Mouse (Mus musculus) ES-E14 (cell line): ENCODE measurements at regions not wholly inside any gene's neighbourhood (a gene's known extent, or its start where the extent isn't known, plus 50 kb on each side); places are given as distances from the start of the nearest gene placed in this dataset.

Experiments
- DNase-seq: peaks from one replicate; pipeline ENCODE4 v3.0.0-alpha.2; 2013; ENCODE audit warnings: low read depth, low spot score
- H3K27ac ChIP-seq: 2 replicates; pipeline ENCODE4 v1.5.1; 2012; ENCODE audit warnings: low read depth, mild to moderate bottlenecking, low read length, moderate library complexity, mixed read lengths; ENCODE audit not compliant: poor library complexity, insufficient read depth, severe bottlenecking
- H3K36me3 ChIP-seq: 2 replicates; pipeline ENCODE4 v1.6.1; 2012; ENCODE audit warnings: mild to moderate bottlenecking, low read length, moderate library complexity, mixed read lengths; ENCODE audit not compliant: control insufficient read depth, poor library complexity, insufficient read depth, severe bottlenecking
- H3K4me1 ChIP-seq, 2 experiments: fragments of 150-350 bp in 1 of 2; sonication (generic) in 1 of 2; 2 replicates each; pipeline ENCODE4 v1.6.1; 2012; ENCODE audit warnings: low read length in 2 of 2, mild to moderate bottlenecking in 1 of 2, mixed read lengths in 1 of 2; ENCODE audit not compliant: control insufficient read depth in 2 of 2, insufficient read depth in 2 of 2, poor library complexity in 1 of 2
- H3K4me3 ChIP-seq, 2 experiments: fragments of 150-350 bp in 1 of 2; sonication (generic) in 1 of 2; 2 replicates each; pipeline ENCODE4 v1.5.1; 2012; ENCODE audit warnings: low read length in 2 of 2, low read depth in 1 of 2, mild to moderate bottlenecking in 1 of 2, mixed read lengths in 1 of 2; ENCODE audit not compliant: insufficient read depth in 1 of 2, poor library complexity in 1 of 2, severe bottlenecking in 1 of 2
- H3K9ac ChIP-seq: 2 replicates; pipeline ENCODE4 v1.6.1; 2012; ENCODE audit warnings: low read depth, mild to moderate bottlenecking, low read length, mixed read lengths; ENCODE audit not compliant: poor library complexity, insufficient read depth, severe bottlenecking
- H3K9me3 ChIP-seq: fragments of 150-350 bp; sonication (generic); 2 replicates; pipeline ENCODE4 v1.6.1; 2012; ENCODE audit warnings: low read depth, mild to moderate bottlenecking, low read length; ENCODE audit not compliant: control insufficient read depth, insufficient read depth
- CHD2 ChIP-seq: IDR thresholded peaks from 2 replicates; pipeline ENCODE4 v1.6.1; 2014; ENCODE audit warnings: mild to moderate bottlenecking, low read depth, low read length, inconsistent platforms
- HCFC1 ChIP-seq: IDR thresholded peaks from 2 replicates; pipeline ENCODE4 v1.6.1; 2012; ENCODE audit warnings: low read length, inconsistent platforms, borderline replicate concordance; ENCODE audit not compliant: insufficient read depth
- MAFK ChIP-seq: IDR thresholded peaks from 2 replicates; pipeline ENCODE4 v1.6.1; 2014; ENCODE audit warnings: mild to moderate bottlenecking, low read depth, low read length, inconsistent platforms; ENCODE audit not compliant: insufficient read depth
- ZC3H11A ChIP-seq: IDR thresholded peaks from 2 replicates; pipeline ENCODE4 v1.6.1; 2012; ENCODE audit warnings: low read depth, mild to moderate bottlenecking, inconsistent platforms, low read length, borderline replicate concordance
- ZNF384 ChIP-seq: IDR thresholded peaks from 2 replicates; pipeline ENCODE4 v1.6.1; 2012; ENCODE audit warnings: low read depth, low read length, inconsistent platforms
- in situ Hi-C, 2 experiments: fragments of 600-800 bp; cut with MboI; formaldehyde crosslinking; loops; one replicate each; pipeline ENCODE4 v1.15.1; 2025; ENCODE audit warnings: low sequenced_read_pairs in 2 of 2, inconsistent platforms in 1 of 2; ENCODE audit not compliant: unreplicated experiment in 2 of 2

DNA sequence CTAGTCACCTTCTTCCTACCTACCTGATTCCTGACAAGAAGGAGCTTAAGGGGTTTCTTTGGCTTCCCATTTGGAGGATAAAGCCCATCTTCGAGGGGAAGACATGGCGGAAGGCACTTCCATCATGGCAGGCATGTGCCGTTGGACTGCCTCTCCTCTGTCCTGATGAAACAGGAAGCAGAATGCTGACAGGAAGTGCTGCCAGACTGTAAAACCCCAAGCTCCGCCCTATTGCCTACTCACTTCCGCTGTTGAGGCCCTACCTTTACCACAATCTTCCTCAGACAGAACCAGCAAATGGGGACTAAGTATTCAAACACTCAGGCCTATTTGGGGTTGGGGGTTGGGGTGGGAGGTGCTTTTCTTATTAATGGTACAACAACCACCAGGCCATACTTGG, 104.1 kb downstream of the Mex3b start:
- Histone ChIP-seq H3K27ac (no peak overlapping the region), H3K36me3 (no peaks in the 10 kb centered on the region), H3K9ac (no peak overlapping the region), H3K4me1 (no peaks in the 10 kb centered on the region), H3K4me3 (no peak overlapping the region), H3K9me3 (no peaks in the 10 kb centered on the region)
- no peak for DNase-seq
- in situ Hi-C loops, result no loop called here
- TF ChIP-seq HCFC1 (no peak), ZC3H11A (no peak), MAFK (no peak), ZNF384 (no peak), CHD2 (no peak)

- TF ChIP-seq HCFC1 (no peak), MAFK (no peak), CHD2 (no peak), ZNF384 (no peak), ZC3H11A (no peak)
- DNase-seq, result no peak
- Histone ChIP-seq H3K4me1 (no peaks in the 10 kb centered on the region), H3K4me3 (no peak overlapping the region), H3K36me3 (no peaks in the 10 kb centered on the region), H3K9ac (no peak overlapping the region), H3K9me3 (no peaks in the 10 kb centered on the region), H3K27ac (no peak overlapping the region)
- in situ Hi-C loops, result no loop called here
These were observed 105.3 kb downstream of the Mex3b start for GRCm38 (mm10) chr7:82972214-82973006.

DNA sequence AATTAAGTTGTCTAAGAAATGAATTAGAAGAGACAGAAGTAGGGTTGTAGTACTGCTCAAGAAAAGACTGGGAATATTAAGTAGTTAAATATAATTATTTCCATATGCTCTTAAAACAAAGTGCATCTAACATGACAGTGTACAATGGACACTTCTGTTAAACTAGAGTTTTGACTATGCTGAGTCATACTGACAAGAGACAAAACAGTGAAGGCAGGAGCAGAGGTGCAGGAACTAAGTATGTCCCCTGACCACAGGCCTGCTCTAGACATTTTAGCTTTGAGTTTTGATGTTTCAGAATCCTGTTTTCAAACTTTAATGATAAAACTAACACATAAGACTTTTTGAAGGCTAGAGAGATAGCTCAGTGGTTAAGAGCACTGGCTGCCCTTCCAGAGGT, 123.6 kb downstream of the Mex3b start:
- no peak for TF ChIP-seq ZNF384
- no peak for TF ChIP-seq MAFK
- no peak for TF ChIP-seq CHD2
- TF ChIP-seq ZC3H11A, result no peak
- TF ChIP-seq HCFC1, result no peak
- Histone ChIP-seq H3K36me3 (no peaks in the 10 kb centered on the region), H3K9me3 (no peaks in the 10 kb centered on the region), H3K4me1 (no peaks in the 10 kb centered on the region), H3K4me3 (no peak overlapping the region), H3K27ac (no peak overlapping the region), H3K9ac (no peak overlapping the region)
- no peak for DNase-seq
- in situ Hi-C loops, result no loop called here

- no peaks in the 10 kb centered on the region for H3K9me3 ChIP-seq
- H3K9ac ChIP-seq, result no peak overlapping the region
- DNase-seq, result no peak
- no peaks in the 10 kb centered on the region for H3K36me3 ChIP-seq
- H3K4me1 ChIP-seq, result no peaks in the 10 kb centered on the region
- no peak overlapping the region for H3K27ac ChIP-seq
- in situ Hi-C loops, result no loop called here
- no peak overlapping the region for H3K4me3 ChIP-seq
- no peak for TF ChIP-seq MAFK
- TF ChIP-seq CHD2, result no peak
- no peak for TF ChIP-seq ZC3H11A
- TF ChIP-seq ZNF384, result no peak
- TF ChIP-seq HCFC1, result no peak
These were observed 126.0 kb downstream of the Mex3b start for GRCm38 (mm10) chr7:82993136-82993535.

DNA sequence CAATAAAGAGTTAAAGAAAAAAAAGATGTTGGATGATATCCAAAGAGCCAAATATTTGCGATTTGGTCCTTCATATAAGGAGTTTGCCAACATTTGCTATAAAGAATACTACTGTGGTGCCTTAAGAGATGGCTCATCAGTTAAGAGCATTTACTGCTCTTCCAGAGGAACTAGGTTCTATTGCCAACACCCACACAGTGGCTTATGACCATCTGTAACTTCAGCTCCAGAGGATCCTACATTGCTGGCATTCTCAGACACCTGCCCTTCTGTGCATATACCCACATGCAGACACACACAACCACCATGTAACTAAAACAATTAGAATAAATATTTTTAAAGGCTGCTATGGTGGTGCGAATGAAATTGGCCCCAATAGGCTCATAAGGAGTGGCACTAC, 131.7 kb downstream of the Mex3b start:
- TF ChIP-seq MAFK (no peak), HCFC1 (no peak), ZNF384 (no peak), CHD2 (no peak), ZC3H11A (no peak)
- Histone ChIP-seq H3K9ac (no peak overlapping the region), H3K36me3 (no peaks in the 10 kb centered on the region), H3K4me1 (no peaks in the 10 kb centered on the region), H3K27ac (no peak overlapping the region), H3K9me3 (no peaks in the 10 kb centered on the region), H3K4me3 (no peak overlapping the region)
- in situ Hi-C loops, result no loop called here
- no peak for DNase-seq
